In the genomic region with DNA sequence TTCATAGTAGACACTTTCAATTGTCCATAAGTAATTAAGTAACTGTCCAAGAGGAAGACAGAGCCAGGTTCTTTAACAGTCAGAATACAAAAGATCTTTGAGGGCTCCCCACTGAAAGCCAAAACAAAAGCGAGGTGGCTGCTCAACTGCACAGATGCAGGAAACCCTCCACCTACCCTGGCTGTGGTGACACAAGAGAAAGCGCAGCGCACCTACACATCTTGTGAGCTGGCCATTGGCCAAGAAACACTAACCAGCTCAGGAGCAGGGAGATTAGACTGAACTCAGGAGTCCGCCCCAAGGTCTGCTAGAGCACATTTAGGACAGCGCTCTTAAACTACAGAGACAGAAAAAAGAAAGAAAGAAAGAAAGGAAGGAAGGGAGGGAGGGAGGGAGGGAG, we compare ENCODE assay signal across 9 mouse cellular contexts.
DNase-seq lines count a peak whose midpoint lies in the region; ATAC-seq and TF ChIP-seq lines count a peak whose summit lies in the region.
"Had no signal": no experiment of that assay in that cellular context is flagged by ENCODE, and none has a peak within 500 bp of the region (broad histone marks: within the 10 kb centered on the region; RNA-seq: fewer than 3 reads in every experiment).

No protein-coding gene starts in this region.

- DNase-seq in intestine, embryonic 14.5 days (ENCODE audit: low spot score), result no peak
- peak; percentile 52 to 66 for DNase-seq in kidney, adult 8-10 months
- no peak for DNase-seq in layer of hippocampus, adult 18-20 months (ENCODE audit: low spot score in 2 of 2)
- DNase-seq in hindbrain, embryonic 11.5 days (ENCODE audit: low spot score), result no peak

- H3K27ac ChIP-seq in intestine, embryonic 14.5 days (ENCODE audit: low read depth), result peak overlapping the region; percentile 43; the same call in 1 of the 2 replicates
- H3K27ac ChIP-seq in intestine, postnatal 0 days (ENCODE audit: low read depth, low read length), result no peak overlapping the region
- H3K27ac ChIP-seq in embryonic fibroblast, embryonic 13.5 days (ENCODE audit: insufficient read depth, low read length), result peak overlapping the region; percentile 19
- H3K27ac ChIP-seq in stomach, embryonic 14.5 days (ENCODE audit: low read length), result 0 out of 2 replicates have a peak overlapping the region, but pooled peaks have one; percentile 15
- no peak overlapping the region for H3K27ac ChIP-seq in hindbrain, embryonic 11.5 days (ENCODE audit: low read depth, low read length)
- H3K27ac ChIP-seq: neural tube, embryonic 12.5 days had no signal

- no peak overlapping the region for H3K9ac ChIP-seq in intestine, embryonic 14.5 days (ENCODE audit: low read length)
- H3K9ac ChIP-seq in intestine, postnatal 0 days (ENCODE audit: low read depth, low read length), result no peak overlapping the region
- no peak overlapping the region for H3K9ac ChIP-seq in stomach, embryonic 14.5 days (replicated peaks; ENCODE audit: low read depth, low read length)
- H3K9ac ChIP-seq in hindbrain, embryonic 11.5 days (ENCODE audit: low read depth, low read length), result no peak overlapping the region
- H3K9ac ChIP-seq: neural tube, embryonic 12.5 days had no signal

- H3K4me3 ChIP-seq in intestine, embryonic 14.5 days (ENCODE audit: low read depth, low read length), result no peak overlapping the region
- no peak overlapping the region for H3K4me3 ChIP-seq in intestine, postnatal 0 days (ENCODE audit: low read depth, low read length)
- H3K4me3 ChIP-seq in embryonic fibroblast, embryonic 13.5 days (ENCODE audit: insufficient read depth, low read length), result no peak overlapping the region
- no peak overlapping the region for H3K4me3 ChIP-seq in stomach, embryonic 14.5 days (ENCODE audit: low read depth, low read length)
- H3K4me3 ChIP-seq in hindbrain, embryonic 11.5 days (ENCODE audit: low read depth, low read length), result no peak overlapping the region
- H3K4me3 ChIP-seq: neural tube, embryonic 12.5 days had no signal

- H3K4me2 ChIP-seq in intestine, embryonic 14.5 days (ENCODE audit: low read length), result peak overlapping the region; percentile 11; the same call in 1 of the 2 replicates
- no peak overlapping the region for H3K4me2 ChIP-seq in intestine, postnatal 0 days (replicated peaks; ENCODE audit: low read depth)
- no peak overlapping the region for H3K4me2 ChIP-seq in stomach, embryonic 14.5 days (replicated peaks; ENCODE audit: low read depth, low read length)
- no peak overlapping the region for H3K4me2 ChIP-seq in hindbrain, embryonic 11.5 days (replicated peaks; ENCODE audit: low read depth, low read length)
- H3K4me2 ChIP-seq: neural tube, embryonic 12.5 days had no signal

- TF ChIP-seq POLR2A in embryonic fibroblast, embryonic 13.5 days (IDR thresholded peaks at IDR 0.05; ENCODE audit: low read depth, low read length), result no peak

- H3K4me1 ChIP-seq in intestine, embryonic 14.5 days (replicated peaks; ENCODE audit: control insufficient read depth, insufficient read depth, low read length), result peaks cover 8% of the 10 kb centered on the region
- H3K4me1 ChIP-seq in intestine, postnatal 0 days (replicated peaks; ENCODE audit: control insufficient read depth, insufficient read depth, low read length), result no peaks in the 10 kb centered on the region
- peaks cover 11% of the 10 kb centered on the region for H3K4me1 ChIP-seq in embryonic fibroblast, embryonic 13.5 days (ENCODE audit: control insufficient read depth, insufficient read depth, low read length)
- H3K4me1 ChIP-seq in stomach, embryonic 14.5 days (ENCODE audit: control insufficient read depth, insufficient read depth, low read length), result 0 out of 2 replicates have a peak, but pooled peaks cover 2% of the 10 kb centered on the region
- no peaks in the 10 kb centered on the region for H3K4me1 ChIP-seq in hindbrain, embryonic 11.5 days (replicated peaks; ENCODE audit: control insufficient read depth, insufficient read depth, low read length)

- WGBS in intestine, embryonic 14.5 days, result 54% methylated on average over 5 of the region's 5 CpGs
- 42% methylated on average over 5 of the region's 5 CpGs for WGBS in intestine, postnatal 0 days
- WGBS in stomach, embryonic 14.5 days, result 32% methylated on average over 5 of the region's 5 CpGs
- 60% methylated on average over 5 of the region's 5 CpGs for WGBS in hindbrain, embryonic 11.5 days

- H3K9me3 ChIP-seq in intestine, embryonic 14.5 days (ENCODE audit: control insufficient read depth, low read length), result no peaks in the 10 kb centered on the region
- H3K9me3 ChIP-seq in intestine, postnatal 0 days (ENCODE audit: control insufficient read depth), result no peaks in the 10 kb centered on the region
- no peaks in the 10 kb centered on the region for H3K9me3 ChIP-seq in stomach, embryonic 14.5 days (ENCODE audit: control insufficient read depth, low read depth, low read length)
- H3K9me3 ChIP-seq in hindbrain, embryonic 11.5 days (ENCODE audit: control insufficient read depth, low read length), result no peaks in the 10 kb centered on the region
- H3K9me3 ChIP-seq: neural tube, embryonic 12.5 days had no signal

- no peak for TF ChIP-seq CTCF in intestine, postnatal 0 days (IDR thresholded peaks at IDR 0.05; ENCODE audit: low read depth)
- TF ChIP-seq CTCF in embryonic fibroblast, embryonic 13.5 days (IDR thresholded peaks at IDR 0.05; ENCODE audit: borderline replicate concordance, insufficient read depth, low read length), result no peak

- H3K27me3 ChIP-seq in intestine, embryonic 14.5 days (replicated peaks; ENCODE audit: control insufficient read depth, insufficient read depth, low read length), result no peaks in the 10 kb centered on the region
- no peaks in the 10 kb centered on the region for H3K27me3 ChIP-seq in intestine, postnatal 0 days (replicated peaks; ENCODE audit: control insufficient read depth, insufficient read depth, low read length)
- H3K27me3 ChIP-seq in stomach, embryonic 14.5 days (ENCODE audit: control insufficient read depth, insufficient read depth, low read length), result no peaks in the 10 kb centered on the region
- no peaks in the 10 kb centered on the region for H3K27me3 ChIP-seq in hindbrain, embryonic 11.5 days (ENCODE audit: control insufficient read depth, insufficient read depth, low read length)
- H3K27me3 ChIP-seq: neural tube, embryonic 12.5 days had no signal

- ATAC-seq in intestine, embryonic 14.5 days (replicated peaks; ENCODE audit: low FRiP score, low TSS enrichment, low read depth), result no peak
- ATAC-seq in intestine, postnatal 0 days, result no peak
- ATAC-seq in stomach, embryonic 14.5 days (ENCODE audit: insufficient number of reproducible peaks, insufficient read depth, low FRiP score, low read depth), result peak; percentile 58; the same call in 1 of the 2 replicates
- ATAC-seq in megakaryocyte, adult 5-6 weeks (ENCODE audit: poor library complexity, severe bottlenecking), result no peak
- no peak for ATAC-seq in hindbrain, embryonic 11.5 days (ENCODE audit: low FRiP score)

- no peaks in the 10 kb centered on the region for H3K36me3 ChIP-seq in intestine, embryonic 14.5 days (ENCODE audit: control insufficient read depth, insufficient read depth, low read length)
- H3K36me3 ChIP-seq in intestine, postnatal 0 days (ENCODE audit: control insufficient read depth, insufficient read depth), result no peaks in the 10 kb centered on the region
- no peaks in the 10 kb centered on the region for H3K36me3 ChIP-seq in stomach, embryonic 14.5 days (ENCODE audit: control insufficient read depth, insufficient read depth, low read length)
- H3K36me3 ChIP-seq in hindbrain, embryonic 11.5 days (ENCODE audit: control insufficient read depth, insufficient read depth, low read length), result no peaks in the 10 kb centered on the region
- H3K36me3 ChIP-seq: neural tube, embryonic 12.5 days had no signal

Comparison
In these comparisons a context has a peak if more than half of its experiments do, and no peak if none do; other contexts are left out.
1. H3K27ac ChIP-seq: peak in intestine, embryonic 14.5 days (single experiment), embryonic fibroblast, embryonic 13.5 days (single experiment) and stomach, embryonic 14.5 days (single experiment); none in intestine, postnatal 0 days (single experiment) and hindbrain, embryonic 11.5 days (single experiment).
2. DNase-seq: peak in kidney, adult 8-10 months (2 of 2); none in intestine, embryonic 14.5 days (single experiment), layer of hippocampus, adult 18-20 months (0 of 2) and hindbrain, embryonic 11.5 days (single experiment).